Mouse (Mus musculus): Measurements from ENCODE around the gene Slc45a3. TPM values are rescaled to one million over a fixed set of nuclear protein-coding genes. Genes with fewer than 3 reads are reported as not detected.

Slc45a3 gene
- polyA plus RNA-seq, 1 experiment from 2014 or later: 5.4 TPM

DNA sequence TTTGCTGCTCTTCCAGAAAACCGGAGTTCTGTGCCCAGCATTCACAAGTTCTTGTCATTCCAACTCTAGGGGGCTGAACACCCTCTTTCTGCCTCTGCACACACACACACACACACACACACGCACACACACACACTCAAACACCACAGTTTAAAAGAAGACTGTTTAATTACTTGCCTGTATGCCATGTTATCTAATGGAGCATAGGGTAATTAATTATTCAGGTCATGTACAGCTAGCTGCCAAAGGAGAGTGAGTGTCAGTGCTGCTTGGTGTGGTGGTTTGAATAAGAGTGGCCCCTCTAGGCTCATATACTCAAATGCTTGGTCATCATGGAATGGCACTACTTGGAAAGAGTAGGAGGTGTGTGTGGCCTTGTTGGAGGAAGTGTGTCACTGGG is 21.0 kb downstream of the Slc45a3 start:
- no peaks in the 10 kb centered on the region for H3K27me3 ChIP-seq (ENCODE audit: control insufficient read depth, insufficient read depth, low read length)
- no peak overlapping the region for H3K4me2 ChIP-seq (ENCODE audit: low read depth, low read length)
- no peaks in the 10 kb centered on the region for H3K4me1 ChIP-seq (ENCODE audit: control insufficient read depth, insufficient read depth, low read length)
- H3K4me3 ChIP-seq (ENCODE audit: low read length): no peak overlapping the region
- H3K27ac ChIP-seq (ENCODE audit: low read length): no peak overlapping the region
- no peak for ATAC-seq (replicated peaks; ENCODE audit: extremely low read depth, insufficient read depth, low FRiP score)
- no peaks in the 10 kb centered on the region for H3K36me3 ChIP-seq (ENCODE audit: control insufficient read depth, insufficient read depth)
- 68% methylated on average over 2 of the region's 2 CpGs for WGBS
- H3K9me3 ChIP-seq (replicated peaks; ENCODE audit: control insufficient read depth, low read length): no peaks in the 10 kb centered on the region
- no peak overlapping the region for H3K9ac ChIP-seq (ENCODE audit: low read length)

DNA sequence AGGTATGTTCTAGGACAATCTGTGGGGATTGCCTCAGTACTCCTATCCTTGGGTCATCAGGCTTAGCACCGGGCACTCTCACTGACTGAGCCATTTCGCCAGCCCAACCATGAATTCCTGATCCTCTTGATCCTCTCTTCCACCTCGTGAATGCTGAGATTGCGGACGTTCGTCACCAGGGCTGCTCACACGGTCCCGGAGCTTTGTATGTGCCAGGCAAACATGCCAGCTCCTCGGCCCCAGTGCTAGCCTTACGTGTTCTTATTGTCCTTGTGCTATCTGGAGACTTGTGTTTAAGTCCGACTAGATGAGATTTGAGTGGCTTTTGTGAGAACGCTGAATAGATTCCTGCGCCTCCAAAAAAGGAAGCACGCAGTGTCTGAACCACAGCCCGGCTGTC is 24.7 kb downstream of the Slc45a3 start:
- 55% methylated on average over 15 of the region's 15 CpGs for WGBS
- H3K27me3 ChIP-seq (ENCODE audit: control insufficient read depth, insufficient read depth, low read length): no peaks in the 10 kb centered on the region
- H3K4me2 ChIP-seq (ENCODE audit: low read depth, low read length): peak overlapping the region; percentile 24
- H3K27ac ChIP-seq (ENCODE audit: low read length): no peak overlapping the region
- no peak for ATAC-seq (replicated peaks; ENCODE audit: extremely low read depth, insufficient read depth, low FRiP score)
- H3K9ac ChIP-seq (ENCODE audit: low read length): no peak overlapping the region; the same call in 1 of the 2 replicates
- H3K4me1 ChIP-seq (ENCODE audit: control insufficient read depth, insufficient read depth, low read length): no peaks in the 10 kb centered on the region
- H3K9me3 ChIP-seq (replicated peaks; ENCODE audit: control insufficient read depth, low read length): no peaks in the 10 kb centered on the region
- no peaks in the 10 kb centered on the region for H3K36me3 ChIP-seq (ENCODE audit: control insufficient read depth, insufficient read depth)
- H3K4me3 ChIP-seq (ENCODE audit: low read length): no peak overlapping the region

DNA sequence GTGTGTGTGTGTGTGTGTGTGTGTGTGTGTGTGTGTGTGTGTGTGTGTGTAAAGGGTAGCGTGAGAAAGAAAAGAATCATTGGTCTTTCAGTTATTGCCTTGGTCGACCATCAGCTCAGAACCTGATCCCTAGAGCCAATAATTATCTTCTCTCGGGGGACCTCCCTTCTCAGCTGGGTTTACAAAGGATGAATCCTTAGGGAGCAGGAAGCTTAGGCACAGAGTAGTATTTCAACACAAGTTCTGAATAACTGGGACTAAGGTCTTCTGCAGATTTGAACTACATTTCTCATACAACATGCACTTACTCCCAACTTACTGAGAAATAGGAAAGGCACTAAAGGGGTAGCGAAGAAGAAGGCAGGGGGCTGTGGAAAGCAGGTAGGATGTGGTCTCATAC is 26.7 kb downstream of the Slc45a3 start:
- H3K4me3 ChIP-seq (ENCODE audit: low read length): no peak overlapping the region
- H3K9me3 ChIP-seq (replicated peaks; ENCODE audit: control insufficient read depth, low read length): no peaks in the 10 kb centered on the region
- WGBS: 71% methylated on average over 4 of the region's 4 CpGs
- H3K27me3 ChIP-seq (ENCODE audit: control insufficient read depth, insufficient read depth, low read length): no peaks in the 10 kb centered on the region
- H3K36me3 ChIP-seq (ENCODE audit: control insufficient read depth, insufficient read depth): no peaks in the 10 kb centered on the region
- no peak for ATAC-seq (replicated peaks; ENCODE audit: extremely low read depth, insufficient read depth, low FRiP score)
- no peak overlapping the region for H3K27ac ChIP-seq (ENCODE audit: low read length)
- H3K9ac ChIP-seq (ENCODE audit: low read length): no peak overlapping the region
- H3K4me2 ChIP-seq (ENCODE audit: low read depth, low read length): no peak overlapping the region
- H3K4me1 ChIP-seq (ENCODE audit: control insufficient read depth, insufficient read depth, low read length): no peaks in the 10 kb centered on the region

DNA sequence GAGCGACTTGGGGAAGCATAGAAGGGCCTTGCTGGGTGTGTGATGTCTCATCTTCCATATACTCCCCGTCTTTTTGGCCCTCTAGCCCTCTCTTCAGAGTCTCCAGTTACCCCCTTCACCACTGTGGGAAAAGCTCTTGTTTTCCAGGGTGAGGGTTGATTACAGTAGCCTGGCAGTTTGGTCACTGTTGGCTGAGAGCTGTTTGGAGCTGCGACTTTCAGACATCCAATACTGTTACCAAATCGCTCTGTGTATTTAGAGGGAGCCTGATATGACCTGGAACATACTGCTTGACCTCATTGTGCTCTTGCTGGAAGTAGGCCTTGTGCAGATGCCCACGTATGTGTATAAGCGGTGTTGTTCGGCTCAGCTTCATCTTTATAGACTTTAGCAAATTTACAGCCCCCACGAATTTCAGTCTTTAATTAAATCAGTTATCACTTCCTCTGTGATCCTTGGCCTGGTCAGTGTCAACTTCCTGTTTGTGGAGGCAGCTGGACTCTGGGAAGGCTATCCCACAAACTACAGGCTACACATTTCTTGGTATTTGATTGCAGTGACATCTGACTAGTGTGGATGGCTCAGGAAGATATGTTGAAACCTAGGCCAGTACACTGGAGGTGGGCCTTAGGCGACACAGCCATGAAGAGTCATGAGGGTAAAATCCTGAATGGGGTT is 27.5 kb downstream of the Slc45a3 start:
- Histone ChIP-seq H3K27ac (ENCODE audit: low read length) (no peak overlapping the region), H3K27me3 (ENCODE audit: control insufficient read depth, insufficient read depth, low read length) (no peaks in the 10 kb centered on the region), H3K4me1 (ENCODE audit: control insufficient read depth, insufficient read depth, low read length) (no peaks in the 10 kb centered on the region), H3K9ac (ENCODE audit: low read length) (no peak overlapping the region), H3K36me3 (ENCODE audit: control insufficient read depth, insufficient read depth) (no peaks in the 10 kb centered on the region), H3K9me3 (replicated peaks; ENCODE audit: control insufficient read depth, low read length) (no peaks in the 10 kb centered on the region), H3K4me2 (ENCODE audit: low read depth, low read length) (no peak overlapping the region), H3K4me3 (ENCODE audit: low read length) (no peak overlapping the region)
- no peak for ATAC-seq (replicated peaks; ENCODE audit: extremely low read depth, insufficient read depth, low FRiP score)
- WGBS: 77% methylated on average over 9 of the region's 9 CpGs

DNA sequence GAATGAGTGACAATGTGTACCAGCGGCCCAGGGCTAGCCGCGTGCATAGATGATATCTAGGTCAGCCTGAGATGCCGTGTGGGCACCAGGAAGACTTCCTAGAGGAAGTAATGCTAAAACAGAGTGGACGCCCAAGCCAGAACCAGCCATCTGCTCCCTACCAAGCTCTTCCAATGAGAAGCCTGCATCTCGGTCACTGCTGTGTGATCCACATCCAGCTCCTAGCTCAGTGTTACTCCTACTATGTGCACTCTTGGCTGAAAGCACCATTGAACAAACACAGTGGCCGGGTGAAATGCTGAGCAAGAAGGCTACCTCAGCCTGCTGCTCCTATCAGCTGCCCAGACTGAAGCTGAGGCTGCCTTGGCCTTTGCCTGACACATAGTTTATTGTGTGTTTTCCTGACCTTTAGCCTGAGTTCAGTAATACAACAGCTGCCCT is 29.8 kb downstream of the Slc45a3 start:
- ATAC-seq (replicated peaks; ENCODE audit: extremely low read depth, insufficient read depth, low FRiP score): no peak

DNA sequence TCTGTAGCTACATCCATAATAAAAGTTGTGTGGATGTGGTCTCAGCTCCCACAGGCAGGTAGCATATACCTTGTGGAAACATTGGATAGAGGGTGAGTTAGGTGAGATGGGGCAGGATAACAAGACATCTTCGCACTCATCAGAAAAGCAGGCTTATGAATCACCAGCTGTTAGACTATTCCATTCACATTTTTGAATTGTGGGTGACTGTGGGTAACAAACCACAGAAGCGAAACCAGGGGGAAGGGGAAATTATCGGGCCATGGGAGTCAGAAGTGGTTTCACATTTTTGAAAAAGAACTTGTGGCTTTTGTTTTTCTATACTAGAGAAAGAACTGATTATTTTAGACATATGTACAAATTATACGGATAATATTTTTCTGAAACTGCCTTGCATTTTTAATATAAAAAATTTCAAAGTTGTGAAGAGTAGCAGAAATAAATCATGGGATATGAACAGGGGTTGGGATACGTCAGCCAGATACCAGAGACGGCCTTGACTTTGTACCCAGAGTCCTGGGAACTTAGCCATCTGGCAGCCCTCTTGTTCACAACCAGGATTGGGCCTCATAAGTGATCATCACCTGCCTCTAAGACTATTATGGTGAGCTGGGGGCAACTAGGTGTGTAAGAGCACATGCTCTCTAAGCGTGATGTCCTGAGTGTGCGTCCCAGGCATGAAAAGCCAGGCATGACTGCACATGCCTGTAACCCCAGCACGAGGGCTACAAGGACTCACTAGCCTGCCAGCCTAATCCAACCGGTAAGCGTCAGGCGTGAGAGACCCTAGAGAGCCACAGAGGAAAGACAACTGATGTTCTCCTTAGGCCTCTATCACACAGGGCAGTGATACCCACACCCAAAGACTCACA is 30.6 kb downstream of the Slc45a3 start:
- Histone ChIP-seq H3K27me3 (ENCODE audit: control insufficient read depth, insufficient read depth, low read length) (no peaks in the 10 kb centered on the region), H3K4me1 (ENCODE audit: control insufficient read depth, insufficient read depth, low read length) (no peaks in the 10 kb centered on the region), H3K27ac (ENCODE audit: low read length) (no peak overlapping the region), H3K4me2 (ENCODE audit: low read depth, low read length) (no peak overlapping the region), H3K9ac (ENCODE audit: low read length) (no peak overlapping the region), H3K36me3 (ENCODE audit: control insufficient read depth, insufficient read depth) (no peaks in the 10 kb centered on the region), H3K9me3 (replicated peaks; ENCODE audit: control insufficient read depth, low read length) (no peaks in the 10 kb centered on the region), H3K4me3 (ENCODE audit: low read length) (no peak overlapping the region)
- 78% methylated on average over 12 of the region's 12 CpGs for WGBS
- ATAC-seq (replicated peaks; ENCODE audit: extremely low read depth, insufficient read depth, low FRiP score): no peak

More for the DNA sequence above, 29.8 kb downstream of the Slc45a3 start:
- Histone ChIP-seq H3K9ac (ENCODE audit: low read length) (no peak overlapping the region), H3K4me2 (ENCODE audit: low read depth, low read length) (no peak overlapping the region), H3K27ac (ENCODE audit: low read length) (no peak overlapping the region), H3K36me3 (ENCODE audit: control insufficient read depth, insufficient read depth) (no peaks in the 10 kb centered on the region), H3K9me3 (replicated peaks; ENCODE audit: control insufficient read depth, low read length) (no peaks in the 10 kb centered on the region), H3K4me1 (ENCODE audit: control insufficient read depth, insufficient read depth, low read length) (no peaks in the 10 kb centered on the region), H3K4me3 (ENCODE audit: low read length) (no peak overlapping the region), H3K27me3 (ENCODE audit: control insufficient read depth, insufficient read depth, low read length) (no peaks in the 10 kb centered on the region)
- 76% methylated on average over 7 of the region's 7 CpGs for WGBS

DNA sequence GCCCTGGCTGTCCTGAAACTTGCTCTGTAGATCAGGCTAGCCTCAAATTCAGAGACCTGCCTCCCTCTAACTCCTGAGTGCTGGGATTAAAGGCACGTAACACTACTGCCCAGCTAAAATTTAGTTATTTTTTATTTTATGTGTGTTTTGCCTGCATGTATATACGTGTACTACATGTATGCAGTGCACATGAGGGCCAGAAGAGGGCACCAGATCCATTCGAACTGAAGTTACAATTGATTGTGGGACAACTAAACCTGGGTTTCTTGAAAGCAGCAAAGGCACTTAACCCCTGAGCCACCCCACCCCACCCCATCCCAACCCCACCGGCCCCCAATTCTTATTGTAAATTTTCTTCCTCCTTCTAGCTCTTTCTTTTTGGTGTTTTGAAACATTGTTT is 32.3 kb downstream of the Slc45a3 start:
- ATAC-seq (replicated peaks; ENCODE audit: extremely low read depth, insufficient read depth, low FRiP score): no peak
- no peak overlapping the region for H3K27ac ChIP-seq (ENCODE audit: low read length)
- H3K4me3 ChIP-seq (ENCODE audit: low read length): no peak overlapping the region
- no peak overlapping the region for H3K9ac ChIP-seq (ENCODE audit: low read length)
- no peaks in the 10 kb centered on the region for H3K36me3 ChIP-seq (ENCODE audit: control insufficient read depth, insufficient read depth)
- no peaks in the 10 kb centered on the region for H3K27me3 ChIP-seq (ENCODE audit: control insufficient read depth, insufficient read depth, low read length)
- no peak overlapping the region for H3K4me2 ChIP-seq (ENCODE audit: low read depth, low read length)
- H3K9me3 ChIP-seq (replicated peaks; ENCODE audit: control insufficient read depth, low read length): no peaks in the 10 kb centered on the region
- no peaks in the 10 kb centered on the region for H3K4me1 ChIP-seq (ENCODE audit: control insufficient read depth, insufficient read depth, low read length)
- WGBS: 32% methylated on average over 4 of the region's 4 CpGs

DNA sequence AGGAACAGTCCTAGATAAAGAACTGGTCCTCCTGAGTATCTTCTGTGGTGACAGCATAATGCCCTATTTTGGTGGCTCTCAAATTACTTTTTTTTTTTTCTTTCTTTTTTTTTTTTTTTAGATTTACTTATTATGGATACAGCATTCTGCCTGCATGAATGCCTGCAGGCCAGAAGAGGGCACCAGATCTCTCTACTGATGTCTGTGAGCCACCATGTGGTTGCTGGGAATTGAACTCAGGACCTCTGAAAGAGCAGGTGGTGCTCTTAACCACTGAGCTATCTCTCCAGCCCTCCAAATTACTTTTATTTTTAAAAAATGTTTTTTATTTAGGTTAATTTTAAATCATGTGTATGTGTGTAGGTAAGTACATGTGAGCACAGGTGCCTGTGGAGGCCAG is 37.7 kb downstream of the Slc45a3 start:
- Histone ChIP-seq H3K4me1 (ENCODE audit: control insufficient read depth, insufficient read depth, low read length) (peaks cover 9% of the 10 kb centered on the region; the same call in 1 of the 2 replicates), H3K36me3 (ENCODE audit: control insufficient read depth, insufficient read depth) (no peaks in the 10 kb centered on the region), H3K4me2 (ENCODE audit: low read depth, low read length) (no peak overlapping the region), H3K27me3 (ENCODE audit: control insufficient read depth, insufficient read depth, low read length) (no peaks in the 10 kb centered on the region), H3K4me3 (ENCODE audit: low read length) (no peak overlapping the region), H3K9ac (ENCODE audit: low read length) (no peak overlapping the region), H3K9me3 (replicated peaks; ENCODE audit: control insufficient read depth, low read length) (no peaks in the 10 kb centered on the region), H3K27ac (ENCODE audit: low read length) (no peak overlapping the region)
- no peak for ATAC-seq (replicated peaks; ENCODE audit: extremely low read depth, insufficient read depth, low FRiP score)

DNA sequence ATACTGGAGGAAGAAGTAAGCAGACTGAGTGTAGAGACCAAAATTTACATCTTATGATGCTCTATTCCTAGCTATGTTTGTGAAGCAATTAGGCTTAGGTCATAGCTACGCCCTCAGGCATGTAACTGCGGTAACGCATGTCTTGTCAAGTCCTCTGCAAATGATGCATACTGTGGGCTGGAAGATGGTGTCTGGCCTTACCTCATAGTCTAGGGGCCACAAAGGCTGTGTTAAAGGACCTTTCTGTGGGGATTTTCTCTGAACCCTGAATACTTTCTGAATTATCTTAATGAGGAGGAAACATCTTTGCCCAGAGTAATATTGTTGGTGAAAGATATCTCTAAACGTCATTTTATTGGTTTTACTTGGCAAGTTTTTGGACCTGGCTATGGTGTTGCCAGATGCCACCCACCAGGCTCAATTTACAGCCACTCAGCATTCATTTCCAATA is 39.1 kb downstream of the Slc45a3 start:
- no peak overlapping the region for H3K4me2 ChIP-seq (ENCODE audit: low read depth, low read length)
- ATAC-seq (replicated peaks; ENCODE audit: extremely low read depth, insufficient read depth, low FRiP score): no peak
- H3K9me3 ChIP-seq (replicated peaks; ENCODE audit: control insufficient read depth, low read length): no peaks in the 10 kb centered on the region
- H3K4me1 ChIP-seq (ENCODE audit: control insufficient read depth, insufficient read depth, low read length): peaks cover 15% of the 10 kb centered on the region
- no peak overlapping the region for H3K27ac ChIP-seq (ENCODE audit: low read length)
- no peak overlapping the region for H3K9ac ChIP-seq (ENCODE audit: low read length)
- 71% methylated on average over 4 of the region's 4 CpGs for WGBS
- no peaks in the 10 kb centered on the region for H3K27me3 ChIP-seq (ENCODE audit: control insufficient read depth, insufficient read depth, low read length)
- no peak overlapping the region for H3K4me3 ChIP-seq (ENCODE audit: low read length)
- H3K36me3 ChIP-seq (ENCODE audit: control insufficient read depth, insufficient read depth): no peaks in the 10 kb centered on the region
